Mouse (Mus musculus) intestine, embryonic 16.5 days (tissue): ENCODE results near the gene Hip1. TPM values are rescaled to one million over a fixed set of nuclear protein-coding genes. Genes with fewer than 3 reads are reported as not detected.
A peak's percentile ranks its signal among the peaks of the same experiment; 100 is the strongest.

ENCODE experiments used
- ATAC-seq: fragments of 200-750 bp; cut with Nextera tagmentation; 2 replicates; pipeline ENCODE4 v1.8.0; 2017; ENCODE audit warnings: moderate TSS enrichment, moderate library complexity
- H3K27ac ChIP-seq: fragments of 300-500 bp; sonication (generic); 2 replicates; pipeline ENCODE4 v1.5.1; 2014; ENCODE audit warnings: mild to moderate bottlenecking, low read length
- H3K27me3 ChIP-seq: fragments of 300-500 bp; sonication (generic); replicated peaks from 2 replicates; pipeline ENCODE4 v1.6.1; 2014; ENCODE audit warnings: low read length, control low read depth, mixed read lengths; ENCODE audit not compliant: control insufficient read depth, insufficient read depth
- H3K36me3 ChIP-seq: fragments of 300-500 bp; sonication (generic); 2 replicates; pipeline ENCODE4 v1.6.1; 2014; ENCODE audit warnings: low read length, control low read depth; ENCODE audit not compliant: control insufficient read depth, insufficient read depth
- H3K4me1 ChIP-seq: fragments of 300-500 bp; sonication (generic); 2 replicates; pipeline ENCODE4 v1.6.1; 2014; ENCODE audit warnings: low read length, control low read depth, mixed read lengths; ENCODE audit not compliant: control insufficient read depth, insufficient read depth
- H3K4me2 ChIP-seq: fragments of 300-500 bp; sonication (generic); 2 replicates; pipeline ENCODE4 v1.6.1; 2014; ENCODE audit warnings: low read depth, low read length, control low read depth
- H3K4me3 ChIP-seq: fragments of 300-500 bp; sonication (generic); 2 replicates; pipeline ENCODE4 v1.5.1; 2014; ENCODE audit warnings: mild to moderate bottlenecking, low read length
- H3K9ac ChIP-seq: fragments of 300-500 bp; sonication (generic); 2 replicates; pipeline ENCODE4 v1.6.1; 2014; ENCODE audit warnings: low read depth, low read length
- H3K9me3 ChIP-seq: fragments of 300-500 bp; sonication (generic); 2 replicates; pipeline ENCODE4 v1.6.1; 2016; ENCODE audit warnings: low read length, control low read depth; ENCODE audit not compliant: control insufficient read depth
- WGBS: fragments of 180-500 bp; shearing (Covaris S2); extraction: QIAGEN DNeasy Blood & Tissue Kit; methylation state at CpG from one replicate; pipeline ENCODE4 v1.1.7; 2014; 5-methylcytosine and 5-hydroxymethylcytosine counted together
- polyA plus RNA-seq: library from polyadenylated mRNA; unstranded; fragments of >200 nt; fragmentation: Nextera tagmentation; extraction: Ambion mirVana; gene quantifications from 2 replicates; pipeline ENCODE4 v1.2.1, GENCODE M21; 2015

Gene Hip1
- 15.0 and 15.3 TPM in 2 replicates for polyA plus RNA-seq

- peak; percentile 99 for ATAC-seq
- H3K27me3 ChIP-seq, result no peaks in the 10 kb centered on the region
- peak within 1 kb of the TSS; percentile 69 for H3K9ac ChIP-seq
- peak within 1 kb of the TSS; percentile 70 for H3K4me3 ChIP-seq
- under 1% methylated on average over 46 of the region's 46 CpGs for WGBS
- no peaks in the 10 kb centered on the region for H3K9me3 ChIP-seq
- peak within 1 kb of the TSS; percentile 88 for H3K4me2 ChIP-seq
- peaks cover 13% of the 10 kb centered on the region for H3K4me1 ChIP-seq
- H3K36me3 ChIP-seq, result no peaks in the 10 kb centered on the region
- 0 out of 2 replicates have a peak within 1 kb of the TSS, but pooled peaks have one; percentile 16 for H3K27ac ChIP-seq
Observed at GRCm38 (mm10) chr5:135544865-135545797, at the start of gene Hip1. TSS of gene Hip1 (minus strand) at chr5:135545120.

DNA sequence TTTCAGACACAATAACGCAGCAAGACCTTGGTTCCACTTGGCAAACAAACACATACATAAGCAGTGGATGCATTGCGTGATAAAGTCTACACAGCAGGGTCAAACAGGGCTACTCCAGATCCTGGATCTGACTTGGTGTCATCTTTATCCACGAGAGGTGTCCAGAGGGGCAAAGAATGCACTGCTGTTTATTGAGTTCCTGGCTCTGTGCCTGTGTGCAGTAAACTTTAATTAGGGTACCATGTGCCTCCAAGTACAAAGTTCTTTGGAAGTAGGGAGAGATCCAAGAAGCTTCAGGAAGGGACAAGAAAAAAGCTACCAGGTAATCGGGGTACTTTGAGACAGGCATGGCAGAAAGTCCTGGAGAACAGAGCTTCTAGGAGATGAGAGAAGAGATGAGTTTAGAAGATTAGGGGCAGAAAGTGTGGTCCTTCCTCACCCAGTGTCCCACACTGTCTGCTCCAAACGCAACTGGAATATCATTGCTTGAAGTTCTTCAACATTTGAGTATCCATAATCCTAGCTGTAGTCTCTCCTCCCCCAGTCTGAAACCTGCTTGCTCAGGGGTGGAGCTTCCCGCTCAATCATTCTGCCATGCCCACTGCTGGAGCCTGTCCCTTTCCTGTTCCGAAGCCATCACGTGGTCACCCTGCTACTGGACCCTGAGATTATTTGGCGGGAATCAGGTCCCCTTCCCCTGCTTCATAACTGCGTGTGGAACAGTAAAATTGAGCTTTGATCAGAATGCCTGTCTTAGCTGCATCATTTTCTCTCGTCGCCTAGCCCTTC lies 45.3 kb upstream of the Hip1 start:
- WGBS, result 75% methylated on average over 10 of the region's 12 CpGs
- Histone ChIP-seq H3K4me2 (no peak overlapping the region), H3K27ac (peak overlapping the region; percentile 63), H3K9ac (no peak overlapping the region), H3K4me3 (no peak overlapping the region), H3K9me3 (0 out of 2 replicates have a peak, but pooled peaks cover 3% of the 10 kb centered on the region), H3K4me1 (no peaks in the 10 kb centered on the region), H3K27me3 (no peaks in the 10 kb centered on the region), H3K36me3 (no peaks in the 10 kb centered on the region)
- peak; percentile 82 for ATAC-seq

DNA sequence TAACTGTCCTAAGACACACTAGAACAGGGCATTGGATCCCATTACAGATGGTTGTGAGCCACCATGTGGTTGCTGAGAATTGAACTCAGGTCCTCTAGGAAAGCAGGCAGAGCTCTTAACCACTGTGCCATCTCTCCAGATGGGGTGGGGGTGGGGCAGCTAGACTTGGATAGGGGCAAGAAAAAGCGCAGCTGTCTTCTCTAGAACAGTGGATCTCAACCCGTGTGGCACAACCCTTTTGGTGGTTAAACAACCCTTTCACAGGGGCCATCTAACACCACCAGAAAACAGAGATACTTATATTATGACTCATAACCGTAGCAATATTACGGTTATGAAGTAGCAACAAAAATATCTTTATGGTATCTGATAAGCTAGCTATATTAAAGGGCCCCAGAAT lies 42.8 kb upstream of the Hip1 start:
- ATAC-seq, result no peak
- Histone ChIP-seq H3K4me2 (no peak overlapping the region), H3K4me3 (no peak overlapping the region), H3K27ac (no peak overlapping the region), H3K4me1 (no peaks in the 10 kb centered on the region), H3K27me3 (no peaks in the 10 kb centered on the region), H3K36me3 (no peaks in the 10 kb centered on the region), H3K9ac (no peak overlapping the region), H3K9me3 (0 out of 2 replicates have a peak, but pooled peaks cover 3% of the 10 kb centered on the region)
- WGBS, result 71% methylated on average over 4 of the region's 4 CpGs

GRCm38 (mm10) chr5:135585691-135586090 lies 40.8 kb upstream of the Hip1 start:
- H3K4me2 ChIP-seq, result no peak overlapping the region
- ATAC-seq, result no peak
- H3K9ac ChIP-seq, result no peak overlapping the region
- 86% methylated on average over 8 of the region's 8 CpGs for WGBS
- no peaks in the 10 kb centered on the region for H3K27me3 ChIP-seq
- no peak overlapping the region for H3K27ac ChIP-seq
- no peaks in the 10 kb centered on the region for H3K4me1 ChIP-seq
- H3K36me3 ChIP-seq, result no peaks in the 10 kb centered on the region
- no peak overlapping the region for H3K4me3 ChIP-seq
- no peaks in the 10 kb centered on the region for H3K9me3 ChIP-seq

GRCm38 (mm10) chr5:135582330-135582729 lies 37.4 kb upstream of the Hip1 start:
- no peak overlapping the region for H3K9ac ChIP-seq
- no peaks in the 10 kb centered on the region for H3K36me3 ChIP-seq
- ATAC-seq, result no peak
- no peak overlapping the region for H3K4me3 ChIP-seq
- H3K27ac ChIP-seq, result no peak overlapping the region
- H3K9me3 ChIP-seq, result no peaks in the 10 kb centered on the region
- H3K4me1 ChIP-seq, result no peaks in the 10 kb centered on the region
- no peaks in the 10 kb centered on the region for H3K27me3 ChIP-seq
- 86% methylated on average over 4 of the region's 4 CpGs for WGBS
- H3K4me2 ChIP-seq, result no peak overlapping the region

DNA sequence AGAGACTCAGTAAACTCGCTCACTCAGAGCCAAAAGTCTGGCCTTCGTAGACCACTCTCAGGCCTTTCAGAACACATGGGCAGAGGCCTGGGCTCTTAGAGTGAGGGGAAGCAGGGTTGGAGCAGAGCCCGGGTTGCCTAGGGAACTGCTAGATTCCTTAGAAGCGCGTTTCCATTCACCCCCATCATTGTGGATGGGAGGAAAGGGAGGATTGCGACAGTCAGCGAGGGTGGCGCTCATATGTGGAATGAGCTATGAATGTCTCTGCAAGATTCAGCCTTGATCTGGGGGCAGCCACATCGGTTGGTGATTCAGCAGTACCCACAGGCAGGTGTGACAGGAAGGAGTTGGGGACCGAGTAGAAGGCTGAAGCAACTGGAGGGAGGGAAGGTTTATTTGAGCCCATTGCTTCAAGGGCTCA lies 34.4 kb upstream of the Hip1 start:
- Histone ChIP-seq H3K27me3 (no peaks in the 10 kb centered on the region), H3K9me3 (no peaks in the 10 kb centered on the region), H3K4me1 (no peaks in the 10 kb centered on the region), H3K36me3 (no peaks in the 10 kb centered on the region), H3K9ac (no peak overlapping the region), H3K4me2 (no peak overlapping the region), H3K4me3 (no peak overlapping the region), H3K27ac (no peak overlapping the region)
- no peak for ATAC-seq
- WGBS, result 83% methylated on average over 10 of the region's 10 CpGs

DNA sequence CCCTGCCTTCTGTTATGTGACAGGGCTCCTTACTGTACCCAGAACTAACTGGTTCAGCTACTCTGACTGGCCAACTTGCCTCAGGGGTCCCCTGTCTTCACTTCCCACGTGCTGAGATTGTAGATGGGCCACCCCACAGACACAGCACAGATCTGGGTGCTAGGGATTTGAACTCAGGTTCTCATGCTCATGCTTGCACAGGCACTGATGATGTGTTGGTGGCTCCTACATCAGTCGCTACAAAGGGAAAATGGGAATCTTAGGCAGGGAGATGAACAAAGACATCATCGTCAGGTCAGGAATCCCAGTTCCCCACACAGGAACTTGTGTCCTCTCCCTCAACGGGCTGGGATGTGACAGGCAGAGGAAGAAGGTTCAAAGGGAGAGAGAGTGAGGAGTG lies 31.1 kb upstream of the Hip1 start:
- Histone ChIP-seq H3K4me3 (no peak overlapping the region), H3K27ac (no peak overlapping the region), H3K27me3 (no peaks in the 10 kb centered on the region), H3K4me2 (no peak overlapping the region), H3K4me1 (no peaks in the 10 kb centered on the region), H3K9me3 (no peaks in the 10 kb centered on the region), H3K36me3 (no peaks in the 10 kb centered on the region), H3K9ac (no peak overlapping the region)
- WGBS, result 69% methylated on average over 4 of the region's 4 CpGs
- ATAC-seq, result no peak

DNA sequence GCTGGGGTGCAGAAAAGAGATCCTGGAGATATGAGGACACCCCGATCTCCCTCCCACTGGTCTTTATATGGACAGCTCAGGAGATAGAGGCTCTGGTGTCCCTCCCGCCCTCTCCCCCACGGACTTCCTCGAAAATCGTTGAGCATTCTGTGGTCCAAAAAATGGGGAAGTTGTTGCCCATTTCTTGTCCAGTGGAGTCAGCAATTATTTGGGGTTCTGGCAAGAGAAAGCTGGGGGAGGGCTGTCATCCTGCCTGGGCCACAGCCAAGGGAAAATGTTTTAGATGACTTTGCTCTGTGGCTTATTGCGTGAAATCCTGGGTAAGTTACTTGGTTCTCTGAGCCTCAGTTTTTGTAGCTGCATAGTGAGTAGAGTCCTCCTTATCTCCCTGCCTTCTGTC lies 28.1 kb upstream of the Hip1 start, which contains the start of gene Ccl24:
Ccl24 (minus strand) TSS at position 44 of the 400 bp plus-strand sequence.
- ATAC-seq, result no peak
- Histone ChIP-seq H3K27me3 (no peaks in the 10 kb centered on the region), H3K9me3 (no peaks in the 10 kb centered on the region), H3K4me3 (no peak within 1 kb of the TSS), H3K4me2 (no peak within 1 kb of the TSS), H3K9ac (no peak within 1 kb of the TSS), H3K27ac (no peak within 1 kb of the TSS), H3K36me3 (no peaks in the 10 kb centered on the region), H3K4me1 (no peaks in the 10 kb centered on the region)
- 86% methylated on average over 6 of the region's 6 CpGs for WGBS

- Histone ChIP-seq H3K9me3 (no peaks in the 10 kb centered on the region), H3K36me3 (no peaks in the 10 kb centered on the region), H3K4me2 (no peak overlapping the region), H3K4me1 (0 out of 2 replicates have a peak, but pooled peaks cover 2% of the 10 kb centered on the region), H3K4me3 (no peak overlapping the region), H3K9ac (no peak overlapping the region), H3K27me3 (no peaks in the 10 kb centered on the region), H3K27ac (no peak overlapping the region)
- 64% methylated on average over 6 of the region's 6 CpGs for WGBS
- no peak for ATAC-seq
Observed at GRCm38 (mm10) chr5:135568698-135569097, 23.8 kb upstream of the Hip1 start.
